Mouse (Mus musculus) common myeloid progenitor, adult 5-6 weeks (primary cell): ENCODE results near the gene Amh. TPM values are rescaled to one million over a fixed set of nuclear protein-coding genes. Genes with fewer than 3 reads are reported as not detected.

Experiments
- ATAC-seq: replicated peaks from 2 replicates; pipeline ENCODE4 v1.8.0; 2016; ENCODE audit warnings: low read depth, mild to moderate bottlenecking, moderate TSS enrichment, inconsistent platforms; ENCODE audit not compliant: poor library complexity, severe bottlenecking
- total RNA-seq: library from RNA; stranded (forward); fragments of 200-1000, 187-1606 nt; gene quantifications from 2 replicates; pipeline ENCODE4 v1.2.3, GENCODE M21; 2017

Gene Amh
- total RNA-seq, result 0.58 TPM in 1 of 2 replicates, not detected in the other

- no peak for ATAC-seq
Observed at GRCm38 (mm10) chr10:80804916-80805315, at the start of gene Amh. Amh (plus strand) TSS chr10:80805243.

- no peak for ATAC-seq
Observed at GRCm38 (mm10) chr10:80755291-80756015, 49.6 kb upstream of the Amh start.

GRCm38 (mm10) chr10:80756099-80756498 is 48.9 kb upstream of the Amh start:
- ATAC-seq, result no peak

- ATAC-seq, result no peak
Observed at GRCm38 (mm10) chr10:80756509-80756908, 48.5 kb upstream of the Amh start.

- no peak for ATAC-seq
Observed at GRCm38 (mm10) chr10:80756967-80757366, 48.1 kb upstream of the Amh start.

GRCm38 (mm10) chr10:80757717-80758116 is 47.3 kb upstream of the Amh start:
- peak; percentile 75 for ATAC-seq

- no peak for ATAC-seq
Observed at GRCm38 (mm10) chr10:80758651-80759050, 46.4 kb upstream of the Amh start.

GRCm38 (mm10) chr10:80760596-80761524 is 44.2 kb upstream of the Amh start:
- ATAC-seq, result no peak

GRCm38 (mm10) chr10:80761821-80762220 is 43.2 kb upstream of the Amh start:
- ATAC-seq, result no peak

- peak; percentile 87 for ATAC-seq
Observed at GRCm38 (mm10) chr10:80763502-80763901, 41.5 kb upstream of the Amh start.

GRCm38 (mm10) chr10:80765746-80766145 is 39.3 kb upstream of the Amh start:
- no peak for ATAC-seq

GRCm38 (mm10) chr10:80766161-80766815 is 38.8 kb upstream of the Amh start:
- no peak for ATAC-seq

- ATAC-seq, result no peak
Observed at GRCm38 (mm10) chr10:80768365-80768764, 36.7 kb upstream of the Amh start.

- ATAC-seq, result 0 out of 2 replicates have a peak, but pooled peaks have one; percentile 6
Observed at GRCm38 (mm10) chr10:80773816-80774215, 31.2 kb upstream of the Amh start.

GRCm38 (mm10) chr10:80774549-80774948 is 30.5 kb upstream of the Amh start:
- peak; percentile 94 for ATAC-seq

GRCm38 (mm10) chr10:80774981-80775380 is 30.1 kb upstream of the Amh start:
- no peak for ATAC-seq

- no peak for ATAC-seq
Observed at GRCm38 (mm10) chr10:80775731-80776130, 29.3 kb upstream of the Amh start.

GRCm38 (mm10) chr10:80776358-80776869 is 28.6 kb upstream of the Amh start:
- ATAC-seq, result no peak

- no peak for ATAC-seq
Observed at GRCm38 (mm10) chr10:80777123-80777522, 27.9 kb upstream of the Amh start.

GRCm38 (mm10) chr10:80779565-80779964 is 25.5 kb upstream of the Amh start:
- ATAC-seq, result no peak
